Mouse (Mus musculus) activated CD4-positive, CD25-positive, alpha-beta regulatory T cell, adult 4 months (primary cell): Measurements from ENCODE around the gene Inpp5d. TPM values are rescaled to one million over a fixed set of nuclear protein-coding genes. Genes with fewer than 3 reads are reported as not detected.

Experiments
- ATAC-seq: one replicate; pipeline ENCODE4 v1.8.0; 2017
- polyA plus RNA-seq, 2 experiments: library from polyadenylated mRNA; unstranded; fragments of 100-300 nt; shearing (Covaris generic); gene quantifications; one replicate each; pipeline ENCODE4 v1.2.1; 2017

Gene Inpp5d
- 100 to 1,000 TPM; 125 to 127 TPM for polyA plus RNA-seq

DNA sequence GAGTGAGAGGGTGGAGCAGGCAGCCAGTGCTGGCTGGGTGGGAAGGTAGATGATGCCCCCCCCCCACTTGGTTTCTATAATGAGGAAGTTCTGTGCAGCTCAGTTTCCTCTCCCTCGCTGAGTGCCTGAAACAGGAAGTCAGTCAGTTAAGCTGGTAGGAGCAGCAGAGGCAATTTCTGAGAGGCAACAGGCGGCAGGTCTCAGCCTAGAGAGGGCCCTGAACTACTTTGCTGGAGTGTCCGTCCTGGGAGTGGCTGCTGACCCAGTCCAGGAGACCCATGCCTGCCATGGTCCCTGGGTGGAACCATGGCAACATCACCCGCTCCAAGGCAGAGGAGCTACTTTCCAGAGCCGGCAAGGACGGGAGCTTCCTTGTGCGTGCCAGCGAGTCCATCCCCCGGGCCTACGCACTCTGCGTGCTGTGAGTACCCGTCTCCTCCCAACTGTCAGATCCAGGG is at the start of gene Inpp5d:
Gene Inpp5d, plus strand, starts transcription at position 102 of the 458 bp plus-strand sequence.
- ATAC-seq, result peak; percentile 60

DNA sequence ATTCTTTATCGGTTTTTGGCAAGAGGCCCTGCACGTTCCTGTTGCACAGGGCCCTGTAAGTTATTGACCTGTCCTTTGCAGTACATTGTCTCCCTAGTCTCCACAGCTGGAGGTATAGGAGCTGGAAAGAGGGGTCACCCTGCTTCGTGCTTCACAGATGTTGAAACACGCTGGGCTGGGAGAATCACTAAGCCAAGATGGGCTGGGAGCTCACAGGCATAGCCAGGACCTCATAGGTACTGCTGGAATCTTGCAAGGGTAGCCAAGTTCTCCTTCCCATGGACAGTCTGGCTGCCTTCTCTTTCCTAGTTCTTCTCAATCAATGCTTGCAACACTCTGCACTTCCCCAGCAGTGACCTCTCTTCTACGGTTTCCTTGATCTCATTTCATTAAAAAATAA is 46.9 kb upstream of the Inpp5d start:
- no peak for ATAC-seq

DNA sequence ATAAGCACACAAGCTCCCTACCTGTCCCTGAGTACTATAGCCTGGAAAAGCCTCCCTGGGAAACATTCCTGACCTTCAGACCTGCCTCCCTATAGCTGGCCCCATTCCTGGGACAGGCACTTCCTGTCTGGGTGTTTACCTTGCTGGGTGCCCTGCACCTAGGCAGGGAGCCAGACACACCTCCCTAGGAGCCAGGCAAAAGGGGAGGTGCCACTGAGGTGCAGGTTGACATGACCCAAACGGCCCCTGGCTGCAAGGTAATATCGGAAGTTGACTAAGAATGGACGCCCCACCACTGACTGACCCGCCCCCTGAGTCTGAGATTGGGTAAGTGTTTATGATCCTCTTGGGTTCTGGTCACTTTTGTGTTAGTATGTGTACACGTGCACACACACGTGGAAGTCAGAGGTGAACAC is 46.3 kb upstream of the Inpp5d start, which contains the start of gene Ngef:
Gene Ngef, minus strand, starts transcription at position 71 of the 416 bp plus-strand sequence.
- ATAC-seq, result no peak

DNA sequence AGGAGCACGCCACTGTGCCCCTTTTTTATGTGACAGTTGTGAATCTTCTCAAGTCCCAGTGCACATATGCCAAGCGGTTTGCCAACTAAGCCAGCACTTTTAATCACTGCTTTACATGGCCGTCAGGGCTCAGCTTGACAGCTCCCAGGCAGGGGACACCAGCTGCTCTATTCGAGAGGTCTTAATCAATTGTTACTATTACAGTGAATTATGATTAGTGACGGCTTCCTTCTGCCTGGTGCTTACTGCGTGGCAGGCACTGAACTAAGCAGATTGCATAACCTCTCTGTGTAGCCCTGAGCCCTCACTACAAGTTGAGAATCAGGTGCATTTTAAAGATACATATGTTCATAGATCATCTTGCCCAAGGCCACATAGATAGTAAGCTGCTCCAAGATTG is 45.8 kb upstream of the Inpp5d start:
- ATAC-seq, result no peak

DNA sequence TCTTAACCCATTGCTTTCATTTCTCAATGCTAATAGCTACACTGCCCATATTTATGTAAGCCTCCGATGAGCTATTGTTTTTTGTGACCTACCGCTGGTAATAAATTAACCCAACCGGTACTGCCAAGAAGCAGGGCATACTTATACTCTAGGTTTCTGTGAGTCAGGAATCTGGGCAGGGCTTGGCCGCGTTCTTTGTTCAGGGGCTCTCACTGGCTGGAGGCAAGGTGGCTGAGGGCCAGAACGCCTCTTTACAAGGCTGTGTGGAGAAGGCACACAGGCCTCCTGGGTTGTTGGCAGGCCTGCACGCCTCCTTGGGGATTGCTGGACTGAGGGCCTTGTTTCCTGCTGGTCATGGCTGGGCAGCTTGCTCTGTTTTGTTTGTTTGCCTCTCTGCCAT is 45.3 kb upstream of the Inpp5d start:
- ATAC-seq, result no peak

DNA sequence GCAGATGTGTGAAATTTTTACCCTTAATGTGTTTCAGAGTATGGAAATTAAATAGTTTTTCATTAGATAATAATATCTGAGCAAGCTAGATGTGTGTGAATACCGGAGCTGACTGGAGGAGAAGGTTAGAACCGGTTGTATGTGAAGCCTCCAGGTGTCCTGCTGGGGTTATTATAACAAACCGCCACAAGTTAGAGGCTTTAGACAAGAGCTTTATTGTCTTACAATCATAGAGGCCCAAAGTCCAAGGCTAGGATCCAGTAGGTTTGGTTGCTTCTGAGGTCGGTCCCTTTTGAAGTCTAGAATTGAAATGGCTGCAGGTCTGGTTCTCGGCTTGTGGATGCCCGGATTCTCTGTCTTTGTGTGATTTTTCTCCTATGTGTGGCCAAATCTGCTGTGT is 41.1 kb upstream of the Inpp5d start:
- ATAC-seq, result no peak

DNA sequence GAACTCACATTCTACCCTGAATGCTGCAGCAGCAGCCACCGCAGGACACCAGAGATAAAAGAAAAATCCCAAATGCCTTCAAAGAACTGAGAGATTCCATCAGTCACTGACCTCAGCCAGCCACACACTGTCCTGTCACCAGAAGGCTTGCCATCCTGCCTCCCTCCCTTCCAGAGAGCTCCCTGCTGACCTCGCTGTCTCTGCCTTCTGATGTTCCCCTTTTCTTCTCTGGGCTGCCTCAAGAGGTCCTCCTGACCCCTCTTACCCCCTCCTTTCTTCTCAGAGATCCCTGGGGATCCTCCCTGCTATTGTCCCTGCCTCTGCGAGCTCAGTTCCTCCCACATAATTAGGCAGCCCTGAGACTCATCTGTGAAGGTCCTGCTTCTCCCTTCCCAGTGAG is 39.3 kb upstream of the Inpp5d start:
- ATAC-seq, result no peak

DNA sequence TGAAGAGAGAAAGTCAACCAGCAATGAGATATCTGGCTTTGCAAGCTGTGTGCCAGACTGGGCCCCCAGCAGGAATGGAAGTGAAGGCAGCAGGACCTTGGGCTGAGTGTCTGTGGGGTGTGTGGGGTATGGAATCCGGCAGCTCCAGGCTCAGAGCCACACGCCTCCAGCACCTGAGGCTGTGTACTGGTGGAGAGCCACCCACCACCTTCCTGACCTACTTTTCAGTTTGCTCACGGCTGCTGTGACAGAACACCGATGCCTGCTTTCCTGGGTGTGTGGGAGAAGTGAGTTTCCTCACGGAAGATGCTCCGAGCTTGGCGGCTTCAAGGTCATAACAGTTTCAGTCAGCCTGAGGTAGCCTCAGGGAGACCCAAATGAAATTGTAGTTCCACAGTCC is 30.9 kb upstream of the Inpp5d start:
- ATAC-seq, result no peak

DNA sequence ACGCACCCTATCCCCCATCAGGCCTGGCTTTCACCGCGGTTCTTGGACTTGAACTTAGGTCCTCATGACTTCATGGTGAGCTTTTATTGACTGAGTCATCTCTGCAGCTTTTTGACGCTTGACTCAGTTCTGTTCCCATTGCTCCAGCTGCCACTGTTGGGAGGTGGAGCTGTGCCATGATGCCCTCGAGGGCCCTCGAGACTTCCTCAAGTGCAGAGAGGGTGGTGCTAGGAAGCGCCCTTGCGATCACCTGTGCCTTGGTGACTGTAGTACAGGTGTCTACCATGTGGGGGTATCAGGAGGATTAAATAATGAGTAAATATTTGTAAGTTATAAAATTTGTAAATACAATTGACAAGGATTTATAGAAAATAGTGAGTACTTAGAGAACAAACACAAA is 30.1 kb upstream of the Inpp5d start:
- ATAC-seq, result no peak

DNA sequence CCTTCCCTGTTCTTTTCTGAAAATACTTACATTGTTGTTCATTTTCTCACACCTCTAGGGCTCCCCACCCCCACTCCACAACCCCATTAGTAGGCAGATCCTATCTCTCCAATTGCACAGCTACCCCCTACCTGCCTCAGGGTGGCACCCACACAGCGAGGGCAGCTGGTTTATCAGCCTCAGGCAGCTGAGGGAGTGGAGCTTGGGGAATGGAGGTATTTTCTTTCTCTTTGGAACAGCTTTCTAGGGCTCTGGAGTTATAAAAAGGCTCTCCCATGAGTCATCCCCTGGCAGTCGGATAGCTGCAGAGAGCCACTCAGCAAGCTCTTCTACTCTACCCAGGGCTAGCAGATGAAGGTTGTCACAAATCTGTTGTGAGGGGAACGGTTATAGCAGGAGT is 25.9 kb upstream of the Inpp5d start:
- no peak for ATAC-seq

DNA sequence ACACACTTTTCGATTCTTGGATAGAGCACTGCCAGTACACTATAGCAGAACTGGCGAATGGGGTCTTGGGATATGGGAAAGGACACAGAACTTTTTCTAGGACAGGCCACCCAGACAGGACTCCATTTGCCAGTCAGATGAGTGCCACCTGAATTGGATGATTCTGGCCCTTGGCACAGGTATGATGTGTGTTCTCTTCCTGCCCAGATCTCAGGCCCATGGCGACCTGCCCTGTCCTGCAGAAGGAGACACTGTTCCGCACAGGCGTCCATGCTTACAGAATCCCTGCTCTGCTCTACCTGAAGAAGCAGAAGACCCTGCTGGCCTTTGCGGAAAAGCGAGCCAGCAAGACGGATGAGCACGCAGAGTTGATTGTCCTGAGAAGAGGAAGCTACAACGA is 25.4 kb upstream of the Inpp5d start:
- no peak for ATAC-seq

DNA sequence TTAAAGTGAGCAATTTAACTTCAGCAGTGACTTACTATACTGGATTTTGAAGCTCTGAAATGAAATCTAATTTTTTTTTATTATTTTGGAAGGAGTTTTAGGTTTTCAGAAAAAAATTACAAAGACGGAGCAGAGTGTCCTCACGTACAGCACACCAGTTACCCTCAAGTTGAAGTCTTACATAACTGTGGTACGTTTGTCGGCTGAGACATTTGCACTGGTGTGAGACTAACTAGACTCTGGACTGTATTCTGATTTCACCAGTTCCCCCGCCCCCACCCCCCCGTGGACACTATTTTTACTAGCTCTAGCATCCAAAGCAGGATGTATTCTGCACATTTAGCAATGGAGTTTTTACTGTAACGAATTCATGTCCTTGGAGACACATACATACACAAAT is 19.6 kb upstream of the Inpp5d start:
- no peak for ATAC-seq

DNA sequence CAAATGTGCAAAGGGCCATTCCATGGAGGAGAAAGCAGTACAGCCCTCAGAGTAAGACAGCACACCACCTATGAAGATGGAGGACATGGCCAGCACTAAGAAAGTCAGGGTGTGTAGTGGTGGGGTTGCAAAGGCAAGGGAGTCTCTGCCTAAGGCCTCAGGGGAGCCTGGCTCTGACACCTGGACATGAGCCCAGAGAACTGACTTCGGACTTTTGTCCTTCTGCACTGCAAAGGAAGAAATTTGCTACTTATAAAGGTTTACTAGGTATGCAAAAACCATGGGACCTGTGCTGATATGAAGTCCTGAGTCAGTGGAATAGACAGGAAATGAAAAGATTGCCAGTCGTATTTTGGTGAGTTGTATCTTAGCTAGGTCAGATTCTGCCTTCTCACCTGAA is 18.3 kb upstream of the Inpp5d start:
- ATAC-seq, result no peak

DNA sequence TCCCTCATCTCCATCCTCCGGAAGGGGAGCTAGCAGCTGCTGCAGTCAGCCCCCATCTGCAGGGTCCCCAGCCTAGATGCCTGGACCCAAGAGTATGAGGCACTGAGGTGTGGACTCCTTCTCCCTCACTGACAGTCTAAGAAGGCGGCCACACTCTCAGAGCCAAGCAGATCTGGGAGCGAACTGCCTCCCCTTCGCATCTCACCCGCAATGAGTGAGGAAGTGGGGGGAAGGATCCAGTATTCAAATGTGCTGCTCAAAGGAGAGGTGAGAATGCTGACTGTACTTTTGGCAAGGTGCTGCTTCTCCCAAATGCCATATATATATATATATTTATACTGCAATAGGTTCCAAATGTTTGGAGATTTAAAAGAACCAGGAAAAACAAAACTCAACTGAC is 16.7 kb upstream of the Inpp5d start:
- no peak for ATAC-seq

DNA sequence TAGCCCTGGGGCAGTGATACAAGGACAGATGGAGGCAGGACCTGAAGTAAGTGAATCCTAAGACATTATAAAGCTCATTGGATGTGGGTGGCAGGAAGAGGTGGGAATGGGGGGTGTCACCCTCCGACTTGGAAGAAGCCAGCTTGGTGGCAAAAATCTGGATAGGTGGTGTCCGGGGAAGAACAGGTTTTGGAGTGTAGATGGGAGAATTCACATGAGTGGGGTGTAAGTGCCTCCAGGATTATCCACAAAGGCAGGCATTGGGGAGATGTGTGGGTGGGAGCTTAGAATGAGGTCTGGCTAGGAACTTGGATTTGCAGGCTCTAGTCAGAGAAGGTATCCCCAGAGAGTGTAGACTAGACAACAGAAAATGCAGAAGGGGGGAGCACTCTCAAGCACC is 14.8 kb upstream of the Inpp5d start:
- ATAC-seq, result no peak

DNA sequence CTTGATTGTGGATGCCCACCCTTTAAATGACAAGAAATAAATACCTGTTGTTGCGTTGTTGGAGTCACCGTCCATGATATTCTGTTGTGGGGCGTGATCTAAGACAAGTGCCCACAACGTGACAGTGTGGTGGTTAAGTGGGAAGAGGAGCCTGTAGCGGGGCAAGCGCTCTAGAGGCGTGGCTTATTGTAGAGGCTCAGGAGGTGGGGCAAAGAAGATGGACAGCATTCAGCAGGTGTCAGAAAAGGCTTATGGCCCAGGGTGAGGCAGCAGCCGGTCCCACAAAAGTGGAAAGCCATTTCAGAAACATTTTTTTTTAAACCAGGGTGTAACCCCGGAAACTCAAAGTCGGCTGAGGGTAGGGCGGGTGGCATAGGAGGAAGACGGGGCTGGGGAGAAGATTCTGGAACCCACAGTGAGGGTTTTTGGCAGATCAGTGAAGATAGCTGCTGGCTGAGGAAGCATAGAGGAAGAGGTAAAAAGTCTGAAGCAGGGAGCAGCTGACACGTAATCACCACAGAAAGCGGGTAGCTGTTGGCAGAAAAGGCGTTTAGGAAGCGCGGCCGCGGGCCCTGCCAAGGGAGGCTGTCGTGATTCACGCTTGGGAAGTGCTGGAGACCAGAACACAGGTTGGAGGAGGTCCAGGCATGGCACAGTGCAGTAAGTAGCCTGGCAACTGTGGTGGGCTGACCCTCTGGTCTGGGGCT is 12.6 kb upstream of the Inpp5d start:
- ATAC-seq, result peak; percentile 82

DNA sequence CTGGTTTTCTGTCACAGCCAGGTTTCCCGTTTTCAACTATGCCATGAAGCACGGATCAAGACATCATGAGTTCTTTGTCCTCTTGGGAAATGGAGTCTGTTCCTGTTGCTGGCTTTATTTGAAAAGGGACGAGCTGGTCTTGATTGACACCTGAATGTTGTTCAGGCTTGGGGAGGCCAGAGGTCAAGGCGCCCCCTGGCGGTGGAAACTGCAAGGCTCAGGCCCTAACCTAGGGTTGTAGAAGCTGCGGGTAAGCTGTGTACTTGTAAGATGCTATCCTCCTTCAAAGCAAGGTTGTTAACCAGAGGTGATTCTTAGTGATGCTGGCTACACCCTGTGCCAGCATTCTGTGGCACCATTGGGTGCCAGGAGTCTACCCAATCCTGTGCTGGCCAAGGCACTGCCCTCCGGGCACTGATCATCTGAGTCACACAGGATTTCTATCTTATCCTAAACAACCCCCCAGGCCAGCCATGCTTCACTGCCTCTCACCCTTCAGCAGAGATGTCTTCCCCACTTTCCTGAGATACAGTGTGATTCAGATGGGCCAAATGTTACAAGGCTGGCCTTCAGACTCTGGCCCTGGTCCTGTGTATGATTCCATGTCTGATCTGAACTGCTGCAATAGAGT is 11.6 kb upstream of the Inpp5d start:
- no peak for ATAC-seq

DNA sequence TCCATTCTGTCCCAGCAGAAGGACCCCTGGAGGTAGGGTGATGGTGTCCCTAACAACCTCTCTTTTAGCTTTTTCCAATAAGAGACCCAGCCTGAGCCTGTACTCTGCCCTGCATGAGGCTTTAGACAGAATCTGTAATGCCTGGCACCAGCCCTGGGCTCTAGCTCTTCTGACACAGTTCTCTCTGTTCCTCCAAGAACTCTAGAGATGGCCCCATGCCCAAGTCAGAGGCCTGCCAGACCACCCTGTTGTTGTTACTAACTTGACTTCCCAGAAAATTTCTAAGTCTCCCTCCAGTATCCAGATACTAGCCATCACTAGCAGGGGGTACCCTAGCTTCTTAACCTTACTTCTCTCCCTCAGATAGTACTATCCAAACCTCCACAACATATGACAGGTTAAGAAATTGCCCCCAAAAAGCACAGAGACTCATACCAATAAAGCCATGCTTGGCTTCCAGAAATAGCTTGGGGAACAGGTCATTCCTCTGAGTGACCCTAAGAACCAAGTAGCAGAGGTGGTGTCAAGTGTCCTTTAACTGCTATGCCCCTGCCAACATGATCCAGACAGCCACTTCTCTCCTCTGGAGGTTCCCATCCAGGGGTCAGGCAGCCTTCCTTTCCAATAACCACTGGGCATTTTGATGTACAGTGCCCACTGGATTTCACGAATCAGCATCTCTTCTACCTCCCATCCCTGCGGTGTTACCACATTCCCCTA is 5.4 kb upstream of the Inpp5d start:
- ATAC-seq, result no peak

DNA sequence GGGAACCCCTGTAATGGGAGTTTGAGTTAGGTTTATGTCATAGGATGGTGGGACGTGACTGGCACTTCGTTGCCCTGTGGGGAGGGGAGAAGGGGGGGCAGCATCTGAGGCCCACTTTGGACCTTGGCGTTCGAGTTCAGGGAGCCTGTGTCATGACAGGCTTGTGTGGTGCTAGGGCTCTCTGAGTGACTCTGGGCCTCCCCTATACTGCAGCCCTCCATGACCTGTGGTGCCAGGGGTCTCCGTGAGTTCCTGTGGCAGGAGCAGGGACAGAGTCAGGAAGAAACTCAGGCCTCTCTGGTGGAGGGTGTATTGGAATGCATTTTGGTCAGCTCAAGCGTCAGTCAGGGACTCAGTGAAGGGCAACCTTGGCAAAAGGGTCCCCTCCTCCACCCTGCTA is 581 bp downstream of the Inpp5d start:
- no peak for ATAC-seq

DNA sequence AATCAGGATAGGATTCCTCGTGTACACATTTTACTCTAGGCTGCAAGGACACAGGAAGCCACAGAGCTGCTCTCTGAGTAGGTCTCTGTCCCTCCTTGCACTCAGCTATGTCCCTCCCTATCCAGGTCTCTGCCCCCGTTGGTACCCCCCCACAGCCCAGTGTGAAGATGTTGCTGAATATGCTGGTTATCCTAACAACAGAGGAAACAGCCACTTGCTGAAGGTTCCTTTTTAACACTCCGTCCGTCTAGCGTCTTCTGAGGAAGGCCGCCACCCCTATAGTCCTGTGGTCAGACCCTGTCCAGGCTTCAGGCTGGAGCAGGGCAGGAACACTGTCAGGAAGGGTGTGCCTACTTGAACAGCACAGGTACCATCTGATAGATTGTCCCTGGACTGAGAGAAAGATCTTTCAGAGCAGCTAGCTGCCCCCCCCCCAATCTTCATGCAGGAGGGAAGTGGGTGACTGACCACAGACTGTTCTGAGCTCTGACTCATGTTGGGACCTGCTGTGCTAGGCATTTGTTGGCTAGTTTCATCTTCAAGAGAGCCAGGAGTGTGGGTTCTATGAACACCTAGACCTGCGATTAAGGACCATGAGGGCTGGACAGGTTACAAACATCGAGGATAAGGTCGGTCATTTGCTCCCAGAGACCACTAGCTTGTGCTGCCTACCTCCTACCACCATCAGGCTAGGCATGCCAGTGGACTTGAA is 1.2 kb downstream of the Inpp5d start:
- ATAC-seq, result peak; percentile 43

DNA sequence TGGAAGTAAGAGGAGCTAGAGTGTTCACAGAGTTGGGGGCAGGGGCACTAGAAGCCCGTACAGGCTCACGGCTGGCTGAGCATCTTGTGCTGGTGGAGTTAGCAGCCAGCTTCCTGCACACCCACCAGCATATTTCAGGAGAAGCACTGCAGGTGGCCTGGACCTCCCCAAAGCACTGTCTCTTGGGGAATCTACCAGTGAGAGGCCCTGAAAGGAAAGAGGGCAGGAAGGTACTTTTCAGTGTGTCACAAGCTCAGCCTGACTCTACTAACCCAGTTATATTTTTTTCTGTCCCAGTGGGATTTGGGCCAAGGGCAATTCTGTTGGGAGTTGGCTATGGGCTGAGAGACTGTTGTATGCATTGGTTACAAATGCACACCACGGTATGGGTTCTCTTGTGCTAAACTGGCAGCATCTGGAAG is 1.8 kb downstream of the Inpp5d start:
- peak; percentile 5 for ATAC-seq

DNA sequence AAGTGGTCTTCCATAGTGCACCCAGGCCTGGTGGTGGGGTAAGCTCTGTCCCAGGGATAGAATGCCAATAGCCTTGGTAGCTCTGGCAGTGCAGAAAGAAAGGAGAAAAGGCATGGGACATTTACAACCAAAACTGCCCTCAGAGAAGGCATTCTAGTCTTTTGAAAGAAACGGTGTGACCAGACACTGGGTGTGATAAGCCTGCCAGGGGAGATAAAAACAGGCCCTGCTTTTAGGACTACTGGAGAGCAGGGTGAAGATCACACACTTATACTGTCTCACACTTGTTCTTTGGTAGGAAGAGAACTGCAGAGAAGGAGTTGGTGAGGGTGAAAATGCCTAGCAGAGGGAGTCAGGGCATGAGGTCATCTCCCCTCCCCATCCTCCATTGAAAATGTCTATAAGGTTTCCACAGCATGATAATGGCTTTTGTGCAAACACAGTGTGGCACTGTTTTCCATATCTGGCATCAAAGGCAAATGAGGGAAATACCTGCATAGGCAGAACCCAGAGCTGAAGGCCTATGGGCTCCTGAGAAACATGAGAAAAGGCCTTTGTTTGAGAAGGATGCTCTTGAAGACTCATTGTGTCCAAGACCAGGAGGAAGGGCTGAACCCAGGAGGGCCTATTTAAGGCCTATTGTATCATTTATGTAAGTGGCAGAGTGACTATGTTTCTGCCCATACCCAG is 4.0 kb downstream of the Inpp5d start:
- no peak for ATAC-seq

DNA sequence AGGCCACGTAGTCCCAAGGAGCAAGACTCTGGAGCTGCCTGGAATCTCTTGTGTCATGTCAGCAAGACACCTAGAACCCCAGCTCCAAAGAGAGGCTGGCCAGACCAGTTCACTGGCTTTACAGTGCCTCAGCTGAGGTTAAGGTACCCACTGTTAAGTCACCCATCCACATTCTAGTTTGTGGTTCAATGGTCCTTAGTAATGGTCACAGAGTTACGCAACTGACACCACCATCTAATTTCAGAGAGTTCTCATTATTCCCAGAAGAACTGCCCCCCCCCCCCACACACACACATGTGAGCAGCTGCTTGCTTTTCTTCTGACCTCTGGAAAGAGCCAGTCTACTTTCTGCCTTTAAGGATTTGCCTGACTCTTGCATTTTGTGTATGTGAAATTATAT is 4.7 kb downstream of the Inpp5d start:
- ATAC-seq, result no peak
